In genomic region chr13:99983320-99983719, GRCm38 (mm10) we compare ENCODE assay signal across 20 mouse cellular contexts. TPM values are rescaled to one million over a fixed set of nuclear protein-coding genes. Genes with fewer than 3 reads are reported as not detected.
DNase-seq lines count a peak whose midpoint lies in the region; ATAC-seq and TF ChIP-seq lines count a peak whose summit lies in the region.
"Had no signal": no experiment of that assay in that cellular context is flagged by ENCODE, and none has a peak within 500 bp of the region (broad histone marks: within the 10 kb centered on the region; RNA-seq: fewer than 3 reads in every experiment).

No protein-coding gene starts in this region.

- no peaks in the 10 kb centered on the region for H3K27me3 ChIP-seq in forebrain, postnatal 0 days (ENCODE audit: insufficient read depth, low read length)
- no peaks in the 10 kb centered on the region for H3K27me3 ChIP-seq in forebrain, embryonic 16.5 days (replicated peaks; ENCODE audit: control insufficient read depth, insufficient read depth, low read length)
- no peaks in the 10 kb centered on the region for H3K27me3 ChIP-seq in kidney, postnatal 0 days (ENCODE audit: insufficient read depth, low read length)
- H3K27me3 ChIP-seq: forebrain, embryonic 12.5 days; heart, embryonic 12.5 days had no signal

- ATAC-seq in forebrain, postnatal 0 days, result no peak
- ATAC-seq in forebrain, embryonic 16.5 days, result no peak
- ATAC-seq in kidney, postnatal 0 days (replicated peaks; ENCODE audit: low FRiP score, low read depth), result no peak

- no peak overlapping the region for H3K4me3 ChIP-seq in forebrain, postnatal 0 days (ENCODE audit: low read depth, low read length)
- no peak overlapping the region for H3K4me3 ChIP-seq in forebrain, embryonic 16.5 days (replicated peaks; ENCODE audit: low read length)
- no peak overlapping the region for H3K4me3 ChIP-seq in kidney, postnatal 0 days (replicated peaks; ENCODE audit: low read depth, low read length)
- H3K4me3 ChIP-seq in cortical plate, adult 2 months (ENCODE audit: insufficient read depth, low read length), result no peak overlapping the region
- H3K4me3 ChIP-seq: forebrain, embryonic 12.5 days; heart, embryonic 12.5 days had no signal

- no peak overlapping the region for H3K9ac ChIP-seq in forebrain, postnatal 0 days
- H3K9ac ChIP-seq in forebrain, embryonic 16.5 days (replicated peaks; ENCODE audit: low read depth, low read length), result no peak overlapping the region
- H3K9ac ChIP-seq in kidney, postnatal 0 days (ENCODE audit: low read depth, low read length), result no peak overlapping the region
- H3K9ac ChIP-seq: forebrain, embryonic 12.5 days; heart, embryonic 12.5 days had no signal

- TF ChIP-seq CTCF in forebrain, postnatal 0 days (IDR thresholded peaks at IDR 0.05; ENCODE audit: low read depth), result peak; percentile 37
- TF ChIP-seq CTCF in kidney, postnatal 0 days (IDR thresholded peaks at IDR 0.05; ENCODE audit: low read depth), result 0 out of 2 replicates have a peak, but pooled peaks have one; percentile 16
- 0 out of 2 replicates have a peak, but pooled peaks have one; percentile 9 for TF ChIP-seq CTCF in cortical plate, adult 2 months (IDR thresholded peaks at IDR 0.05; ENCODE audit: extremely low read depth, insufficient read depth, low read length)

- H3K4me2 ChIP-seq in forebrain, postnatal 0 days (ENCODE audit: low read depth), result no peak overlapping the region
- H3K4me2 ChIP-seq in forebrain, embryonic 16.5 days (ENCODE audit: low read length), result no peak overlapping the region
- H3K4me2 ChIP-seq in kidney, postnatal 0 days (ENCODE audit: low read length), result no peak overlapping the region
- H3K4me2 ChIP-seq: forebrain, embryonic 12.5 days; heart, embryonic 12.5 days had no signal

- peaks cover 8% of the 10 kb centered on the region; the same call in 1 of the 2 replicates for H3K36me3 ChIP-seq in forebrain, postnatal 0 days (ENCODE audit: insufficient read depth)
- 0 out of 2 replicates have a peak, but pooled peaks cover 2% of the 10 kb centered on the region for H3K36me3 ChIP-seq in forebrain, embryonic 16.5 days (ENCODE audit: control insufficient read depth, insufficient read depth)
- H3K36me3 ChIP-seq in kidney, postnatal 0 days (ENCODE audit: insufficient read depth, low read length), result peaks cover 6% of the 10 kb centered on the region

- H3K9me3 ChIP-seq in forebrain, postnatal 0 days (ENCODE audit: low read length), result no peaks in the 10 kb centered on the region
- H3K9me3 ChIP-seq in forebrain, embryonic 16.5 days (ENCODE audit: control insufficient read depth, low read length), result no peaks in the 10 kb centered on the region
- no peaks in the 10 kb centered on the region for H3K9me3 ChIP-seq in kidney, postnatal 0 days (replicated peaks; ENCODE audit: low read length)
- H3K9me3 ChIP-seq: forebrain, embryonic 12.5 days; heart, embryonic 12.5 days had no signal

- no peaks in the 10 kb centered on the region for H3K4me1 ChIP-seq in forebrain, postnatal 0 days (ENCODE audit: insufficient read depth)
- no peaks in the 10 kb centered on the region for H3K4me1 ChIP-seq in forebrain, embryonic 16.5 days (replicated peaks; ENCODE audit: control insufficient read depth, insufficient read depth, low read length)
- H3K4me1 ChIP-seq in kidney, postnatal 0 days (replicated peaks; ENCODE audit: insufficient read depth, low read length), result no peaks in the 10 kb centered on the region
- H3K4me1 ChIP-seq in cortical plate, adult 2 months (ENCODE audit: control insufficient read depth, insufficient read depth, low read length), result peaks cover 2% of the 10 kb centered on the region; the same call in 1 of the 2 replicates
- H3K4me1 ChIP-seq: forebrain, embryonic 12.5 days; heart, embryonic 12.5 days had no signal

- WGBS in forebrain, postnatal 0 days, result 89% methylated on average over 1 of the region's 1 CpGs
- WGBS in forebrain, embryonic 16.5 days, result 87% methylated on average over 1 of the region's 1 CpGs
- 90% methylated on average over 1 of the region's 1 CpGs for WGBS in kidney, postnatal 0 days

- DNase-seq in forebrain, postnatal 0 days, result no peak
- DNase-seq in kidney, postnatal 0 days (ENCODE audit: low spot score), result no peak
- DNase-seq in kidney, adult 8-10 months, result no peak
- peak; percentile 36 for DNase-seq in A20 (ENCODE audit: low read depth, low spot score)
- DNase-seq in spleen, adult 12 weeks (ENCODE audit: low spot score), result no peak
- DNase-seq in frontal cortex, adult 2 months (ENCODE audit: extremely low spot score in 1 of 2, low spot score in 1 of 2), result no peak
- DNase-seq: adrenal gland, adult 8-10 months; cerebellum, adult 9-10 months; heart, postnatal 4 days; kidney, adult 2 months; left cerebral cortex, postnatal 4 days; liver; lung, adult 18-20 months; lung, postnatal 36 days; retina, postnatal 1 day; thymus, postnatal 25 days had no signal

- no peak overlapping the region for H3K27ac ChIP-seq in forebrain, postnatal 0 days (ENCODE audit: low read depth, low read length)
- no peak overlapping the region for H3K27ac ChIP-seq in forebrain, embryonic 16.5 days (ENCODE audit: low read length)
- no peak overlapping the region for H3K27ac ChIP-seq in kidney, postnatal 0 days
- no peak overlapping the region for H3K27ac ChIP-seq in cortical plate, adult 2 months (ENCODE audit: insufficient read depth, low read length)
- H3K27ac ChIP-seq: forebrain, embryonic 12.5 days had no signal

- no peak for TF ChIP-seq POLR2A in cortical plate, adult 2 months (IDR thresholded peaks at IDR 0.05; ENCODE audit: extremely low read depth, insufficient read depth, low read length)

RNA-seq across cellular contexts. Expression of gene Mccc2, which starts 32.1 kb away (rescaled TPM):
- 22.8 and 28.0 TPM in 2 replicates for total RNA-seq in forebrain, postnatal 0 days (2014; rRNA removed)
- 32.2 and 34.2 TPM in 2 replicates for polyA plus RNA-seq in forebrain, postnatal 0 days (2015; fragmentation: Nextera tagmentation; extraction: Ambion mirVana)
- 30.5 and 34.4 TPM in 2 replicates for polyA plus RNA-seq in forebrain, embryonic 16.5 days (2015; fragmentation: Nextera tagmentation; extraction: Ambion mirVana)
- 73.4 and 77.8 TPM in 2 replicates for polyA plus RNA-seq in kidney, postnatal 0 days (2015; fragmentation: Nextera tagmentation; extraction: Ambion mirVana)
- polyA plus RNA-seq in cortical plate, adult 2 months (2012; rRNA removed), result 17.5 and 17.6 TPM in 2 replicates
- 23.6 and 23.8 TPM in 2 replicates for polyA plus RNA-seq in frontal cortex, adult 2 months (2012; rRNA removed)
